Comparison of ENCODE assay signal across 8 mouse cellular contexts in the genomic region with DNA sequence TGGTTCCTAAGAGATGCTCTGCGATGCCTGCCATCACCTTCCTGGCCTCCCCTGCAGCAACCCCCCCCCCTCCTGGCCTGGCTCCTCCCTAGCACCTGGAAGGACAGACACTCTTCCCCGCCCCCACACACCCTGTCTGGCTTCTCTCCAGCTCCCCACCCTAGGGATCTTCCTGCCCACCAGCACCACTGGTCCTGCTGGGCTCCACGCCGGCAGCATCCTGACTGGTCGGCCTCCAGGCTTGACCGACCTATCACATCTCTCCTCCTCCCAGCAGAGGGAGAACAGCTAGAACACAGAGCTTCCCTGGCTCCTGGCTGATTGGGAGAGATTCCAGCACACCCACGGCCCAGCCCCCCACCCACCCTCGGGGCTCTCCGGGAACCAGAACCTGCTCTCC. TPM values are rescaled to one million over a fixed set of nuclear protein-coding genes. Genes with fewer than 3 reads are reported as not detected.
DNase-seq lines count a peak whose midpoint lies in the region; ATAC-seq and TF ChIP-seq lines count a peak whose summit lies in the region.

No protein-coding gene starts in this region.

- no peaks in the 10 kb centered on the region for H3K4me1 ChIP-seq in kidney, adult 2 months (ENCODE audit: control insufficient read depth, insufficient read depth, low read length)
- peaks cover 21% of the 10 kb centered on the region for H3K4me1 ChIP-seq in embryonic facial prominence, embryonic 13.5 days
- peaks cover 93% of the 10 kb centered on the region for H3K4me1 ChIP-seq in olfactory bulb, adult 2 months (ENCODE audit: control insufficient read depth, insufficient read depth, low read length)

- H3K27me3 ChIP-seq in kidney, adult 2 months (replicated peaks; ENCODE audit: control insufficient read depth, insufficient read depth, low read length): no peaks in the 10 kb centered on the region
- H3K27me3 ChIP-seq in embryonic facial prominence, embryonic 13.5 days: 0 out of 2 replicates have a peak, but pooled peaks cover 3% of the 10 kb centered on the region

- WGBS in kidney, adult 2 months: 12% methylated on average over 9 of the region's 9 CpGs
- 6% methylated on average over 9 of the region's 9 CpGs for WGBS in embryonic facial prominence, embryonic 13.5 days
- 5% methylated on average over 9 of the region's 9 CpGs for WGBS in olfactory bulb, adult 2 months

- no peak overlapping the region for H3K27ac ChIP-seq in kidney, adult 2 months (ENCODE audit: insufficient read depth, low read depth, low read length)
- no peak overlapping the region for H3K27ac ChIP-seq in embryonic facial prominence, embryonic 13.5 days
- peak overlapping the region; percentile 70 for H3K27ac ChIP-seq in olfactory bulb, adult 2 months (ENCODE audit: insufficient read depth, low read depth, low read length)

- H3K9me3 ChIP-seq in embryonic facial prominence, embryonic 13.5 days: no peaks in the 10 kb centered on the region

- no peak for TF ChIP-seq CTCF in kidney, adult 2 months (conservative IDR thresholded peaks at IDR 0.05; ENCODE audit: insufficient read depth, insufficient read length, low read depth, low read length)
- TF ChIP-seq CTCF in olfactory bulb, adult 2 months (IDR thresholded peaks at IDR 0.05; ENCODE audit: insufficient read depth, low read depth, low read length): no peak

- H3K4me3 ChIP-seq in kidney, adult 2 months (ENCODE audit: insufficient read depth, low read depth, low read length): no peak overlapping the region
- no peak overlapping the region for H3K4me3 ChIP-seq in embryonic facial prominence, embryonic 13.5 days
- no peak overlapping the region for H3K4me3 ChIP-seq in olfactory bulb, adult 2 months (ENCODE audit: insufficient read depth, low read depth, low read length)

- ATAC-seq in embryonic facial prominence, embryonic 13.5 days (ENCODE audit: insufficient number of reproducible peaks, insufficient read depth, low FRiP score, low TSS enrichment, low read depth): no peak

- H3K9ac ChIP-seq in embryonic facial prominence, embryonic 13.5 days: no peak overlapping the region

- DNase-seq in kidney, postnatal 4 days: peak; percentile 24 to 36
- no peak for DNase-seq in kidney, adult 2 months
- DNase-seq in layer of hippocampus, postnatal 10 days (ENCODE audit: low spot score in 2 of 2): peak; percentile 72 to 73
- DNase-seq in gastrocnemius, postnatal 4 days (ENCODE audit: low spot score in 2 of 2): no peak
- no peak for DNase-seq in lung, postnatal 25 days (ENCODE audit: low spot score)
- DNase-seq in urinary bladder, postnatal 10 days (ENCODE audit: low spot score): no peak

- TF ChIP-seq POLR2A in kidney, adult 2 months (IDR thresholded peaks at IDR 0.05; ENCODE audit: low read depth, low read length): no peak
- no peak for TF ChIP-seq POLR2A in olfactory bulb, adult 2 months (IDR thresholded peaks at IDR 0.05; ENCODE audit: insufficient read depth, low read depth, low read length)

- no peaks in the 10 kb centered on the region for H3K36me3 ChIP-seq in kidney, adult 2 months (ENCODE audit: control insufficient read depth, insufficient read depth, low read length)
- H3K36me3 ChIP-seq in embryonic facial prominence, embryonic 13.5 days: no peaks in the 10 kb centered on the region

- H3K4me2 ChIP-seq in embryonic facial prominence, embryonic 13.5 days: peak overlapping the region; percentile 1; the same call in 1 of the 2 replicates

RNA-seq across cellular contexts. Expression of gene Elfn2, which starts 34.5 kb away (rescaled TPM):
- 0.03 and 0.04 TPM in 2 replicates for polyA plus RNA-seq in kidney, adult 2 months (2012; rRNA removed)
- 0.06 TPM in 1 of 2 replicates, not detected in the other for polyA plus RNA-seq in embryonic facial prominence, embryonic 13.5 days (2015; fragmentation: Nextera tagmentation; extraction: Ambion mirVana)
- total RNA-seq in layer of hippocampus, postnatal 10 days (2021): 100 to 1,000 TPM; 127 to 138 TPM
- polyA plus RNA-seq in olfactory bulb, adult 2 months (2012; ENCODE audit: insufficient read depth, insufficient read length, low replicate concordance, missing spikeins): not detected in 2 replicates
- total RNA-seq in gastrocnemius, postnatal 4 days (2021): under 1 TPM; 0.27 to 0.70 TPM

Comparison
In these comparisons a context has a peak if more than half of its experiments do, and no peak if none do; other contexts are left out.
1. DNase-seq: peak in kidney, postnatal 4 days (2 of 2) and layer of hippocampus, postnatal 10 days (2 of 2); none in kidney, adult 2 months (single experiment), gastrocnemius, postnatal 4 days (0 of 2), lung, postnatal 25 days (single experiment) and urinary bladder, postnatal 10 days (single experiment).